ENCODE assay signal across 8 mouse cellular contexts in genomic region chr5:73651855-73652201, GRCm38 (mm10). TPM values are rescaled to one million over a fixed set of nuclear protein-coding genes. Genes with fewer than 3 reads are reported as not detected.
DNase-seq lines count a peak whose midpoint lies in the region; ATAC-seq and TF ChIP-seq lines count a peak whose summit lies in the region.

No protein-coding gene starts in this region.

- peak overlapping the region; percentile 32; the same call in 1 of the 2 replicates for H3K27ac ChIP-seq in testis, adult 2 months (ENCODE audit: control insufficient read depth, insufficient read depth, low read depth, low read length)
- H3K27ac ChIP-seq in hindbrain, embryonic 15.5 days (replicated peaks), result no peak overlapping the region

- H3K4me3 ChIP-seq in testis, adult 2 months (ENCODE audit: control insufficient read depth, low read depth, low read length), result peak overlapping the region; percentile 94
- peak overlapping the region; percentile 41 for H3K4me3 ChIP-seq in hindbrain, embryonic 15.5 days

- H3K9ac ChIP-seq in hindbrain, embryonic 15.5 days, result no peak overlapping the region

- no peak for TF ChIP-seq POLR2A in testis, adult 2 months (IDR thresholded peaks at IDR 0.05; ENCODE audit: control insufficient read depth, low read depth, low read length)

- no peak for TF ChIP-seq CTCF in testis, adult 2 months (IDR thresholded peaks at IDR 0.05; ENCODE audit: control insufficient read depth, insufficient read depth, insufficient replicate concordance, low read depth, low read length)

- no peaks in the 10 kb centered on the region for H3K9me3 ChIP-seq in hindbrain, embryonic 15.5 days

- no peaks in the 10 kb centered on the region for H3K27me3 ChIP-seq in testis, adult 2 months (ENCODE audit: control insufficient read depth, insufficient read depth, low read length)
- peaks cover 46% of the 10 kb centered on the region for H3K27me3 ChIP-seq in hindbrain, embryonic 15.5 days

- no peak for ATAC-seq in hindbrain, embryonic 15.5 days (ENCODE audit: low FRiP score, low read depth)

- H3K4me1 ChIP-seq in testis, adult 2 months (ENCODE audit: control insufficient read depth, insufficient read depth, low read length), result no peaks in the 10 kb centered on the region; the same call in none of the 2 replicates
- H3K4me1 ChIP-seq in hindbrain, embryonic 15.5 days (replicated peaks), result peaks cover 23% of the 10 kb centered on the region

- no peaks in the 10 kb centered on the region for H3K36me3 ChIP-seq in testis, adult 2 months (ENCODE audit: control insufficient read depth, insufficient read depth, low read length)
- H3K36me3 ChIP-seq in hindbrain, embryonic 15.5 days, result no peaks in the 10 kb centered on the region

- no peak for DNase-seq in testis, postnatal 10 days (ENCODE audit: low spot score)
- peak; percentile 63 for DNase-seq in lung, postnatal 25 days (ENCODE audit: low spot score)
- no peak for DNase-seq in adrenal gland, postnatal 10 days
- DNase-seq in ovary, postnatal 10 days (ENCODE audit: low spot score), result no peak
- DNase-seq in thymus, postnatal 0 days (ENCODE audit: low spot score), result no peak
- no peak for DNase-seq in layer of hippocampus, adult 8-10 months (ENCODE audit: low spot score in 2 of 2)

- WGBS in hindbrain, embryonic 15.5 days, result 3% methylated on average over 4 of the region's 4 CpGs

- H3K4me2 ChIP-seq in hindbrain, embryonic 15.5 days, result peak overlapping the region; percentile 89

RNA-seq across cellular contexts. Expression of gene Spata18, which starts 0.6 kb away (rescaled TPM):
- 538 and 551 TPM in 2 replicates for polyA plus RNA-seq in testis, adult 2 months (2012; rRNA removed)
- 1.1 and 1.3 TPM in 2 replicates for polyA plus RNA-seq in hindbrain, embryonic 15.5 days (2015; fragmentation: Nextera tagmentation; extraction: Ambion mirVana)
- under 1 TPM in 1 of 2 experiments, not detected in 1; 0.15 TPM for total RNA-seq in adrenal gland, postnatal 10 days (2021)
- 0.17 and 0.27 TPM in 2 replicates for polyA plus RNA-seq in thymus, postnatal 0 days (2015; fragmentation: Nextera tagmentation; extraction: Ambion mirVana)
- 1 to 10 TPM in 3 of 4 experiments, under 1 TPM in 1; 0.55 to 1.3 (median 1.1) TPM for total RNA-seq in layer of hippocampus, adult 8-10 months (2022)

RNA-seq across cellular contexts. Expression of gene Sgcb, which starts 4.2 kb away (rescaled TPM):
- polyA plus RNA-seq in testis, adult 2 months (2012; rRNA removed), result 20.1 and 21.7 TPM in 2 replicates
- 40.9 and 44.3 TPM in 2 replicates for polyA plus RNA-seq in hindbrain, embryonic 15.5 days (2015; fragmentation: Nextera tagmentation; extraction: Ambion mirVana)
- total RNA-seq in adrenal gland, postnatal 10 days (2021), result 10 to 100 TPM; 22.3 to 30.1 TPM
- 9.5 and 11.0 TPM in 2 replicates for polyA plus RNA-seq in thymus, postnatal 0 days (2015; fragmentation: Nextera tagmentation; extraction: Ambion mirVana)
- total RNA-seq in layer of hippocampus, adult 8-10 months (2022), result 10 to 100 TPM; 47.6 to 53.3 (median 48.4) TPM

RNA-seq across cellular contexts. Expression of gene Lrrc66, which starts 19.5 kb away (rescaled TPM):
- polyA plus RNA-seq in testis, adult 2 months (2012; rRNA removed), result 1.5 and 1.7 TPM in 2 replicates
- polyA plus RNA-seq in hindbrain, embryonic 15.5 days (2015; fragmentation: Nextera tagmentation; extraction: Ambion mirVana), result not detected in 2 replicates
- not detected for total RNA-seq in adrenal gland, postnatal 10 days (2021)
- polyA plus RNA-seq in thymus, postnatal 0 days (2015; fragmentation: Nextera tagmentation; extraction: Ambion mirVana), result 0.44 and 0.64 TPM in 2 replicates
- total RNA-seq in layer of hippocampus, adult 8-10 months (2022), result under 1 TPM in 1 of 4 experiments, not detected in 3; 0.27 TPM

Comparison
In these comparisons a context has a peak if more than half of its experiments do, and no peak if none do; other contexts are left out.
1. RNA of gene Spata18, which starts 0.6 kb away (polyA plus RNA-seq): 538 to 551 TPM in testis, adult 2 months; 1.1 to 1.3 TPM in hindbrain, embryonic 15.5 days and 0.17 to 0.27 TPM in thymus, postnatal 0 days; every median in the first group is over 100 times any median in the second.